Mouse (Mus musculus) testis, adult 2 months (tissue): ENCODE measurements around the gene Myl3. TPM values are rescaled to one million over a fixed set of nuclear protein-coding genes. Genes with fewer than 3 reads are reported as not detected.

Experiments
- H3K27ac ChIP-seq: fragments of 200-500 bp; 2 replicates; pipeline ENCODE4 v1.5.1; 2012; ENCODE audit warnings: low read depth, low read length; ENCODE audit not compliant: control insufficient read depth, insufficient read depth
- H3K27me3 ChIP-seq: fragments of 200-500 bp; 2 replicates; pipeline ENCODE4 v1.6.1; 2012; ENCODE audit warnings: mild to moderate bottlenecking, low read length, moderate library complexity; ENCODE audit not compliant: control insufficient read depth, insufficient read depth
- H3K36me3 ChIP-seq: fragments of 200-500 bp; 2 replicates; pipeline ENCODE4 v1.6.1; 2012; ENCODE audit warnings: mild to moderate bottlenecking, low read length; ENCODE audit not compliant: control insufficient read depth, insufficient read depth
- H3K4me1 ChIP-seq: fragments of 200-500 bp; 2 replicates; pipeline ENCODE4 v1.6.1; 2012; ENCODE audit warnings: low read length; ENCODE audit not compliant: control insufficient read depth, insufficient read depth
- H3K4me3 ChIP-seq: fragments of 200-500 bp; 2 replicates; pipeline ENCODE4 v1.5.1; 2012; ENCODE audit warnings: low read depth, mild to moderate bottlenecking, low read length, moderate library complexity, mixed read lengths; ENCODE audit not compliant: control insufficient read depth
- CTCF ChIP-seq: fragments of 200-500 bp; IDR thresholded peaks from 2 replicates; pipeline ENCODE4 v1.5.1; 2012; ENCODE audit warnings: low read depth, mild to moderate bottlenecking, inconsistent platforms, low read length, moderate library complexity; ENCODE audit not compliant: control insufficient read depth, insufficient read depth, insufficient replicate concordance
- POLR2A ChIP-seq: fragments of 200-500 bp; IDR thresholded peaks from 2 replicates; pipeline ENCODE4 v1.6.1; 2012; ENCODE audit warnings: low read depth, mild to moderate bottlenecking, inconsistent platforms, low read length, moderate library complexity; ENCODE audit not compliant: control insufficient read depth
- polyA plus RNA-seq: library from polyadenylated mRNA; depleted of rRNA; stranded (reverse); fragments of >200 nt; gene quantifications from 2 replicates; pipeline ENCODE4 v1.2.3, GENCODE M21; 2012

Myl3 gene
- polyA plus RNA-seq, 1 experiment: 0.90 TPM

DNA sequence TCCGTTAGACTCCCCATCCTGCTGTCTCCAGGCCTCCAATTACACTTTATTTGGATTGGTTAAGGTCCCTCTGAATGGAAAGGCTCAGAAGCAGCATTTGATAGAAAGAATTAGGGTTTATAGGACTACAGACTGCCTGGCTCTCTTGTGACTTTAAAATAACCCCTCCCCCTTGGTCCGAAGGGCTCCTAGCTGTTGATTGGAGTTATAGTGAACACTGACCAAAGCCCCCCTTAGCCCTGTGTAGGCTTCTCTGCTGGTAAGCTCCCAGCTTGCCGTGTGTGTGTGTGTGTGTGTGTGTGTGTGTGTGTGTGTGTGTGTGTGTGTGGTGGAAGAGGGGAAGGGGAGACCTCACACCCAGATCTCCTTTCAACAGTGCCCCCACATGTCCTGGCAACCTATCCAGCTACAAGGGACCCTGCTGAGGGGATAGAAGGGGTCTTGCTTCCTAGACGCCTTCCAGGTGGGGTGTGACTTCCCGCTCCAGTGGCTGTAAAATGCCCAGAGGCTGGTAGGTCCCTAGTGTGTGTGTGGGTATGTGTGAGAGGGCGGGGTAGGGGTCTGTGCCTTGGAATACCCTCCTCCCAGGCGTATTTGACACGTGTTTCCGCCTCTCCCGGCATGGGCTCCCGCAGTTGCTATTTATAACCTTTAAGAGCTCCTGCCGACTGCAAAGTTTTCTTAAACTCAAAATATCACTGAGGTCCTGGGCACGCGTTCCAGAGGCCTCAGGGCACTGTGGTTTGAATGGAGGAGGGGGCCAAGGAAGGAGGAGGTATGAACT is 8.9 kb downstream of the Myl3 start:
- Histone ChIP-seq H3K27ac (no peak overlapping the region), H3K4me1 (no peaks in the 10 kb centered on the region), H3K27me3 (no peaks in the 10 kb centered on the region), H3K4me3 (no peak overlapping the region; the same call in 1 of the 2 replicates), H3K36me3 (no peaks in the 10 kb centered on the region)
- TF ChIP-seq CTCF: no peak
- no peak for TF ChIP-seq POLR2A

DNA sequence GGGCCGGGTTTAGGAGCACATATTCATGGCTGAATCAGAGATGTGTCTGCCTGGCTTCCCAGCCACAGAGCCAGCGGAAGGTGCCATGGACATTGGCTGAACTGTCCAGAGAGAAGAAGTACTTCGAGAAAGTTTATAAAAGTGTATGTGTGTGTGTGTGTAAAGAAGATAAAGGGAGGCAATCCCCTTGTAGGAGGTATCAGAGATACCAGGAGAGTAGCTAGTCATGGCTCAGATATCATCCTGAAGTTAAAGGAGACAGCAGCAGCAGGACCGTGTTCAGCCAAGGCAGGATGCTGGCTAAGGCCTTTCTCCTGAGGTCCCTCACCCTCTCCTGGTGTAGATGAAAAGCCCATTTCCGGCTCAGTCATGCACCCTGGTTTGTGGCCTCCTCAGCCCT is 9.8 kb downstream of the Myl3 start:
- H3K27me3 ChIP-seq: no peaks in the 10 kb centered on the region
- no peaks in the 10 kb centered on the region for H3K36me3 ChIP-seq
- H3K27ac ChIP-seq: no peak overlapping the region
- TF ChIP-seq POLR2A (no peak), CTCF (no peak)
- no peaks in the 10 kb centered on the region for H3K4me1 ChIP-seq
- H3K4me3 ChIP-seq: peak overlapping the region; percentile 55

DNA sequence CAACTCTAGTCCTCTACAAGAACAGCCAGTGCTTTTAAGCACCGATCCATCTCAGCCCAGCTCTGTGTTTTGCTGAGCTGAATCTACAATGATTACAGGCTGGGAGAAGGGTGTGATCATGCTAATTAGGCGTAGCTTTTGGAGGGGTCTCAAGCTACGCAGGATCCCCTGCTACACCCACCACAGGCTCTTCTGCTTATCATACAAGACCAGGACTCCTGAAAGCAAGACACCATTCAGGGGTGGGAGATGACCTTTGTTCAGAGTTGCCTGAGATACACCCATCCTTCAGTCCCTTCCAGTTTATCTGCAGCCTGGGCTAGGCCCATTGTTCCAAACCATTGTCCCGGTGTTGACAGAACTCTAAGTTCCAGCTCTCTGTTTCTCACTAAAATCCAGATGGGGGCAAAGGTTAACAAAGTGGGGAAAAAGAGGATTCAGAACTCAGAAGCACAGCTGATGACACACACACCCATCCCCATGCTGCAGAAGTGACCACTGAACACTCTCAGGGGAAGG is 11.3 kb downstream of the Myl3 start:
- TF ChIP-seq CTCF (no peak), POLR2A (no peak)
- no peaks in the 10 kb centered on the region for H3K36me3 ChIP-seq
- no peak overlapping the region for H3K4me3 ChIP-seq
- H3K27ac ChIP-seq: no peak overlapping the region
- no peaks in the 10 kb centered on the region for H3K27me3 ChIP-seq
- no peaks in the 10 kb centered on the region for H3K4me1 ChIP-seq

DNA sequence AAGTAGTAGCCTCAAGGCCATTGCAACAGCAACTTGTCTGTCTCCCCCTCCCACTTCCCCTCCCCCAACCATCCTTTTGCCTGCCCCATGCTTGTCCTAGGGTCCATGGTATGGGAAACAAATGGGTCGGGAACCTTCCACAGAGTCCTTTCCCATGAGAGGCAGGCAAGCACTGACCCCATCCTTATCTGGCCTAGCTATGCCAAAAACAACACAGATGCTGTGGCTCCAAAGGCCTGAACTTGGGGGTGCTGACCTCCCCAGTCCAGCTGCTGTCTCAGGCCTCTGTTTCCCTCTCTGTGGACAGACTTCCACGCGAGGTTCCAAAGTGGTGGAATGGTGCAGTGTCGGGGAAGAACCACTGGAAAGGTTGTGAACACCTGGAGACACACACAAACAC is 12.1 kb downstream of the Myl3 start:
- Histone ChIP-seq H3K27ac (no peak overlapping the region), H3K36me3 (no peaks in the 10 kb centered on the region), H3K4me1 (no peaks in the 10 kb centered on the region), H3K27me3 (no peaks in the 10 kb centered on the region), H3K4me3 (no peak overlapping the region)
- TF ChIP-seq POLR2A (no peak), CTCF (no peak)

DNA sequence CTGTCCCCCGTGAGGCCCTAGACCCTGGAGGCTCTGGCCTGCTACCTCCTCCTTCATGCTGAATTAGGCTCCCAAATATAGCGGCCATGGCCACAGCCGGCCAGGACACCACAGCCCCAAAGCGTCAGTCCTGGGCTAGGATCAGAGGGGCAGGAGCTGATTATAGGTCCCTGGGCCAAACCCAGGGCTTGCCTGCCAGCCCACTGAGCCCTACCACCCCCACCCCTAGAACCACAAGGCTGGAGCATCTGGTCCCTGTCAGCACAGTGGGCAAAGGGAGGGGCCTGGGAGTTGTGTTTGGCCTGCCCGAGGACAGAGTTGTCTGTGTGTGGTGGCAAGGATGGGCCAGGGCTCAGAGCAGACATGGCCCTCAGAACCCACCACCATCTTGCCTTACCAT is 16.2 kb downstream of the Myl3 start:
- no peak overlapping the region for H3K4me3 ChIP-seq
- H3K4me1 ChIP-seq: no peaks in the 10 kb centered on the region
- no peak overlapping the region for H3K27ac ChIP-seq
- TF ChIP-seq POLR2A (no peak), CTCF (no peak)
- no peaks in the 10 kb centered on the region for H3K27me3 ChIP-seq
- no peaks in the 10 kb centered on the region for H3K36me3 ChIP-seq

DNA sequence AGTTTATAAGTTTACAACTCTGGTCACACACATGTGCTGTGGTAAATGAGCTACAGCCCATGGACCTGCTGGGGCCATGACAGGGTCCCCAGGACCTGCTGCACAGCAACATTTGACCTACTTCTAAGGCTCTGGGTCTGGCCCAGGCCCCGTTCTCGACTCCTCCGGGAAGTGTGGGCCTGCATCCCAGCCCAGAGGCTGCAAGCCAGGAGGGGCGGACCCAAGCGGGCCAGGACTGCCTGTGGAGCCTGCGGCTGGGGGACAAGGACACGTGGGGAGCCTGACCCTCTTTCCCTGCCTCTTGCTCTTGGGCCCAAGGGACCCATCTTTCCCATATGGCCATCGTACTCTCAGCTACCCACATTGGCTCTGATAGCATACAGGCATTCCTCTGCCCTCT is 16.9 kb downstream of the Myl3 start:
- no peaks in the 10 kb centered on the region for H3K4me1 ChIP-seq
- no peak overlapping the region for H3K27ac ChIP-seq
- no peaks in the 10 kb centered on the region for H3K36me3 ChIP-seq
- TF ChIP-seq CTCF: no peak
- TF ChIP-seq POLR2A: no peak
- H3K27me3 ChIP-seq: no peaks in the 10 kb centered on the region
- no peak overlapping the region for H3K4me3 ChIP-seq

DNA sequence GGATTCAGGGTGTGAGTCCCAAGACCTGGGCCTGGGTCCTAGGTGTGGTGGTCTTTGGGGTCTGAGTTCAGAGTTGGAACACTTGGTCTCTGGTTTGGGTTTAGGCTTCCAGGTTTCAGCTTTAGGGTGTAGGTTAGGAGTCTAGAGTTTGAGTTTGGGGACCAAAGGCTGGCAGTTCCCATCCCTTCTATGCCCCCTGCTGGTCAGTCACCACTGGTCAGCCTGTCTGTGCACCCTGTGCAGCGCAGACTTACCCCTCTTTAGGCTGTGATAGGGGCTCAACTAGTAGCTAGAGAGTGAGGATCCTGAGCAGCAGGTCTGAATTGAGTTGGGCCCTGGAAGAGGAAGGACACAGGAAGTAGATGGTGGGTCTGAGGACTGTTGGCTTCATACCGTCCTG is 17.6 kb downstream of the Myl3 start:
- H3K4me1 ChIP-seq: no peaks in the 10 kb centered on the region
- TF ChIP-seq CTCF (peak; percentile 48; the same call in 1 of the 2 replicates), POLR2A (no peak)
- H3K4me3 ChIP-seq: no peak overlapping the region
- no peaks in the 10 kb centered on the region for H3K27me3 ChIP-seq
- H3K36me3 ChIP-seq: no peaks in the 10 kb centered on the region
- H3K27ac ChIP-seq: no peak overlapping the region

DNA sequence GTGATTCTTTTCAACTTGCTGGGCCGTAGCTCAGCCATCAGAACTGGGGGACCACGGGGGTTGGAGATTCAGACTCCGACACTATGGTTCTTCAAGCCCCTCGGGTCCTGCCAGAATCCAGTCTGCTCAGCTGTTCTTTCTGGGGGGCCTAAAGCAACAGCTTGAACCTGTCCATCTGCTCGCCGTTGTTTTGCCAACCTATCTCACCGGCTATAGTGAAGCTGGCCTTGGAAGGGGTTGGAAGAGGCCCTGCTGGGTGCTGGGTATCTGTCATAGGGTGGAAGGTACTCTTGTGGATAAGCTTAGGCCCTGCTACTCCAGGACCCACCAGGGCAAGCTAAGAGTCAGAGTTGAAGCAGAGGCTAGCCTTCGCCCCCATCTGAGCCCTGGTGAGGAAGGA is 19.2 kb downstream of the Myl3 start:
- no peak for TF ChIP-seq CTCF
- no peak for TF ChIP-seq POLR2A
- no peaks in the 10 kb centered on the region for H3K36me3 ChIP-seq
- H3K4me1 ChIP-seq: no peaks in the 10 kb centered on the region
- H3K27me3 ChIP-seq: no peaks in the 10 kb centered on the region
- H3K4me3 ChIP-seq: no peak overlapping the region
- H3K27ac ChIP-seq: no peak overlapping the region
